Mouse (Mus musculus): ENCODE results near the gene Slc25a41. TPM values are rescaled to one million over a fixed set of nuclear protein-coding genes. Genes with fewer than 3 reads are reported as not detected.

The Slc25a41 gene
- polyA plus RNA-seq, 1 experiment from 2014 or later = not detected

- Histone ChIP-seq H3K4me1 (peaks cover 11% of the 10 kb centered on the region), H3K27me3 (no peaks in the 10 kb centered on the region), H3K27ac (peak overlapping the region; percentile 77), H3K9me3 (no peaks in the 10 kb centered on the region), H3K4me2 (peak overlapping the region; percentile 81), H3K4me3 (peak overlapping the region; percentile 90), H3K36me3 (peaks cover 30% of the 10 kb centered on the region), H3K9ac (peak overlapping the region; percentile 85)
- peak; percentile 84 for ATAC-seq (ENCODE audit: insufficient number of reproducible peaks, insufficient read depth, low FRiP score, low TSS enrichment, low read depth)
- WGBS = 3% methylated on average over 25 of the region's 25 CpGs
These were observed 51.9 kb downstream of the Slc25a41 start for GRCm38 (mm10) chr17:56989467-56990114.

- no peak for ATAC-seq (ENCODE audit: insufficient number of reproducible peaks, insufficient read depth, low FRiP score, low TSS enrichment, low read depth)
- Histone ChIP-seq H3K9me3 (no peaks in the 10 kb centered on the region), H3K9ac (peak overlapping the region; percentile 85; the same call in 1 of the 2 replicates), H3K4me2 (peak overlapping the region; percentile 81), H3K4me3 (peak overlapping the region; percentile 90), H3K36me3 (peaks cover 23% of the 10 kb centered on the region), H3K27ac (no peak overlapping the region; the same call in 1 of the 2 replicates), H3K27me3 (no peaks in the 10 kb centered on the region), H3K4me1 (peaks cover 11% of the 10 kb centered on the region)
- WGBS = 64% methylated on average over 7 of the region's 7 CpGs
These were observed 52.5 kb downstream of the Slc25a41 start for GRCm38 (mm10) chr17:56988921-56989430.

- Histone ChIP-seq H3K4me3 (no peak overlapping the region), H3K27ac (no peak overlapping the region), H3K9ac (no peak overlapping the region), H3K4me2 (no peak overlapping the region), H3K9me3 (no peaks in the 10 kb centered on the region), H3K27me3 (no peaks in the 10 kb centered on the region), H3K36me3 (peaks cover 18% of the 10 kb centered on the region), H3K4me1 (peaks cover 11% of the 10 kb centered on the region)
- WGBS = 83% methylated on average over 7 of the region's 7 CpGs
- ATAC-seq (ENCODE audit: insufficient number of reproducible peaks, insufficient read depth, low FRiP score, low TSS enrichment, low read depth) = no peak
These were observed 53.0 kb downstream of the Slc25a41 start for GRCm38 (mm10) chr17:56988441-56988840.

GRCm38 (mm10) chr17:56986105-56986805 is 55.2 kb downstream of the Slc25a41 start:
- no peak overlapping the region for H3K27ac ChIP-seq
- peaks cover 6% of the 10 kb centered on the region for H3K4me1 ChIP-seq
- no peak overlapping the region for H3K9ac ChIP-seq
- 69% methylated on average over 3 of the region's 3 CpGs for WGBS
- H3K9me3 ChIP-seq = no peaks in the 10 kb centered on the region
- no peak overlapping the region for H3K4me2 ChIP-seq
- H3K36me3 ChIP-seq = no peaks in the 10 kb centered on the region; the same call in 1 of the 2 replicates
- H3K4me3 ChIP-seq = no peak overlapping the region
- ATAC-seq (ENCODE audit: insufficient number of reproducible peaks, insufficient read depth, low FRiP score, low TSS enrichment, low read depth) = no peak
- no peaks in the 10 kb centered on the region for H3K27me3 ChIP-seq

GRCm38 (mm10) chr17:56985656-56986055 is 55.8 kb downstream of the Slc25a41 start:
- H3K9ac ChIP-seq = no peak overlapping the region
- no peak overlapping the region for H3K4me2 ChIP-seq
- H3K4me1 ChIP-seq = no peaks in the 10 kb centered on the region
- H3K36me3 ChIP-seq = no peaks in the 10 kb centered on the region
- no peaks in the 10 kb centered on the region for H3K9me3 ChIP-seq
- no peak overlapping the region for H3K4me3 ChIP-seq
- no peaks in the 10 kb centered on the region for H3K27me3 ChIP-seq
- WGBS = 71% methylated on average over 3 of the region's 3 CpGs
- H3K27ac ChIP-seq = no peak overlapping the region
- ATAC-seq (ENCODE audit: insufficient number of reproducible peaks, insufficient read depth, low FRiP score, low TSS enrichment, low read depth) = no peak

GRCm38 (mm10) chr17:56984886-56985285 is 56.6 kb downstream of the Slc25a41 start:
- Histone ChIP-seq H3K9me3 (no peaks in the 10 kb centered on the region), H3K27ac (no peak overlapping the region), H3K27me3 (no peaks in the 10 kb centered on the region), H3K4me3 (no peak overlapping the region), H3K36me3 (no peaks in the 10 kb centered on the region), H3K9ac (no peak overlapping the region), H3K4me2 (no peak overlapping the region), H3K4me1 (no peaks in the 10 kb centered on the region)
- no peak for ATAC-seq (ENCODE audit: insufficient number of reproducible peaks, insufficient read depth, low FRiP score, low TSS enrichment, low read depth)
- WGBS = 77% methylated on average over 9 of the region's 9 CpGs

Other genes starting within 250 kb of the Slc25a41 start
- gene Rfx2, start 210.6 kb downstream of the Slc25a41 start, polyA plus RNA-seq (2015; fragmentation: Nextera tagmentation; extraction: Ambion mirVana) = 4.5 and 5.2 TPM in 2 replicates
- gene Acsbg2, start 167.2 kb downstream of the Slc25a41 start, polyA plus RNA-seq (2015; fragmentation: Nextera tagmentation; extraction: Ambion mirVana) = not detected in 2 replicates
- gene 1700061G19Rik, start 166.2 kb downstream of the Slc25a41 start, polyA plus RNA-seq (2015; fragmentation: Nextera tagmentation; extraction: Ambion mirVana) = 0.34 and 0.42 TPM in 2 replicates
- 65.4 and 71.0 TPM in 2 replicates for gene Mllt1, start 106.2 kb downstream of the Slc25a41 start, polyA plus RNA-seq (2015; fragmentation: Nextera tagmentation; extraction: Ambion mirVana)
- 0.17 and 0.25 TPM in 2 replicates for gene Acer1, start 59.5 kb downstream of the Slc25a41 start, polyA plus RNA-seq (2015; fragmentation: Nextera tagmentation; extraction: Ambion mirVana)
- 149 and 160 TPM in 2 replicates for gene Clpp, start 51.3 kb downstream of the Slc25a41 start, polyA plus RNA-seq (2015; fragmentation: Nextera tagmentation; extraction: Ambion mirVana)
- gene Alkbh7, start 44.3 kb downstream of the Slc25a41 start, polyA plus RNA-seq (2015; fragmentation: Nextera tagmentation; extraction: Ambion mirVana) = 36.2 and 42.0 TPM in 2 replicates
- 0.87 TPM in 1 of 2 replicates, not detected in the other for gene Pspn, start 41.6 kb downstream of the Slc25a41 start, polyA plus RNA-seq (2015; fragmentation: Nextera tagmentation; extraction: Ambion mirVana)
- 65.5 and 71.3 TPM in 2 replicates for gene Gtf2f1, start 30.4 kb downstream of the Slc25a41 start, polyA plus RNA-seq (2015; fragmentation: Nextera tagmentation; extraction: Ambion mirVana)
- gene Gm17949, start 30.2 kb downstream of the Slc25a41 start, polyA plus RNA-seq (2015; fragmentation: Nextera tagmentation; extraction: Ambion mirVana) = 0.24 and 0.59 TPM in 2 replicates
- gene Khsrp, start 10.1 kb downstream of the Slc25a41 start, polyA plus RNA-seq (2015; fragmentation: Nextera tagmentation; extraction: Ambion mirVana) = 45.7 and 49.8 TPM in 2 replicates
- 7.3 and 7.9 TPM in 2 replicates for gene Crb3, start 17.5 kb upstream of the Slc25a41 start, polyA plus RNA-seq (2015; fragmentation: Nextera tagmentation; extraction: Ambion mirVana)
- gene Slc25a23, start 18.2 kb upstream of the Slc25a41 start, polyA plus RNA-seq (2015; fragmentation: Nextera tagmentation; extraction: Ambion mirVana) = 9.1 TPM in 2 replicates
- gene Dennd1c, start 36.9 kb upstream of the Slc25a41 start, polyA plus RNA-seq (2015; fragmentation: Nextera tagmentation; extraction: Ambion mirVana) = 1.6 and 2.4 TPM in 2 replicates
- gene Tubb4a, start 46.1 kb upstream of the Slc25a41 start, polyA plus RNA-seq (2015; fragmentation: Nextera tagmentation; extraction: Ambion mirVana) = 9.4 and 10.3 TPM in 2 replicates
- gene Tnfsf9, start 63.7 kb upstream of the Slc25a41 start, polyA plus RNA-seq (2015; fragmentation: Nextera tagmentation; extraction: Ambion mirVana) = 7.9 and 8.2 TPM in 2 replicates
- gene Cd70, start 108.1 kb upstream of the Slc25a41 start, polyA plus RNA-seq (2015; fragmentation: Nextera tagmentation; extraction: Ambion mirVana) = not detected in 2 replicates
- 0.18 TPM in 1 of 2 replicates, not detected in the other for gene Tnfsf14, start 152.5 kb upstream of the Slc25a41 start, polyA plus RNA-seq (2015; fragmentation: Nextera tagmentation; extraction: Ambion mirVana)
- 0.13 and 4.8 TPM in 2 replicates for gene C3, start 186.5 kb upstream of the Slc25a41 start, polyA plus RNA-seq (2015; fragmentation: Nextera tagmentation; extraction: Ambion mirVana)
- gene Gpr108, start 206.8 kb upstream of the Slc25a41 start, polyA plus RNA-seq (2015; fragmentation: Nextera tagmentation; extraction: Ambion mirVana) = 31.6 and 33.1 TPM in 2 replicates
- 38.1 and 41.5 TPM in 2 replicates for gene Trip10, start 207.8 kb upstream of the Slc25a41 start, polyA plus RNA-seq (2015; fragmentation: Nextera tagmentation; extraction: Ambion mirVana)
- 2.6 and 2.9 TPM in 2 replicates for gene Vav1, start 237.4 kb upstream of the Slc25a41 start, polyA plus RNA-seq (2015; fragmentation: Nextera tagmentation; extraction: Ambion mirVana)